Mouse (Mus musculus): ENCODE data around the gene Bud23. TPM values are rescaled to one million over a fixed set of nuclear protein-coding genes. Genes with fewer than 3 reads are reported as not detected.

Bud23 gene
- total RNA-seq, 1 experiment from 2014 or later, result 68.1 TPM

DNA sequence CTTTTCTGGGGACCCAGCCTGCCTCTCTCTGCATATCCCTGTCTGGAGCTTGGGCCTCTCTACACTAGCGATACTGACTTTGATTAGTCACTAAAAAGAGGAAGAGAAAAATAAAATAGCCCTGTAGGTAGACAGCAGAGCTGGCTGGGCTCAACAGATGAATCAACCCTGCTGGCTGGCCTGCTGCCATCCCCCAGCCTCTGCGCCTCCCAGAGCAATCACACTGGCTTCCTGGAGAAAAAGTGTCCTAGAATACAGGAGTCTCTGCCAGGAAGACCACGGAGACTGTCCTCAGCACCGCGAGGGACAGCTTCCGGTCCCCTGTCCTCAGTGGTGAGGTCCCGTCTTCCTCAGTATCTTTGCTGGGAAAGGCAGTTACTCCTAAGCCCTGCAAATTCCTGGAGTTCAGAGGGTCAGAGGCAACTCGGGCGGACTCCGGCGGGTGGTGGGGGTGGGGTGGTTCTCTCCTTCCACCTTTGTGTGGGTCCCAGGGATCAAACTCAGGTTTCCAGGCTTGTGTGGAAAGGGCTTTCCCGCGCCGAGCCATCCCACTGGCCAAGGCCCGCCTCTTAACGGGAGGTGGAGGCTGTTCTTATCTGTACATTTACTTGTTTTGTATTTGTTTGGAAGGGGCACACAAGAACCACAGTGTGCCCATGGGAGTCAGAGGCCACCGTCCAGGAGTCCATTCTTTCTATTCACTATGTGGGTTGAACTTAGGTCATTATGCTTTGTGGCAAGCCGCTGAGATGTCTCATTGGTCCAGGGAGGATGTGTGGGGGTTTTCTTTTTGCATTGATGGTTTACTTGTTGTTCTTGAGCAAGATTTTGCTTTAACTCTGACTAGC lies 35.5 kb downstream of the Bud23 start:
- ATAC-seq (ENCODE audit: extremely low read depth, insufficient number of reproducible peaks, low FRiP score, poor library complexity, severe bottlenecking), result no peak

DNA sequence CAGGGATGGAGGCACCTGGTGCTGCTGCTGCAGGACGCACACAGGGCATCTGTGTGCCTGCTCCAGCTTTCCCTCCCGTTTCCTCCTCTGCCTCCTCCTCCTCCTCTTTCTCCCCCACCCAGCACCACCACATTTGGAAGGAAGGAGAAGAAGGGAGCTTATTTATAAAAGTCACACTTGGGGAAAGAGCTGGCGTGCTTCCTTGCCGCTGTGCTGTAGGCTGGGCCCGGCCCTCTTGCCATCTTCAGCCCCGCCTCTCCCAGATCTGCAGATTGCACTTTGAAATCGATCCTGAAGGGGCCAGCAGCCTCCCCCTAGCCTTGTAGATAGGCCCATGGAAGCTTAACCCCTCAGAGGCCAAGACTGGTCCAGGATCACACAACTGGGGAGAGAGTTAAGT lies 38.9 kb downstream of the Bud23 start:
- ATAC-seq (ENCODE audit: extremely low read depth, insufficient number of reproducible peaks, low FRiP score, poor library complexity, severe bottlenecking), result no peak

DNA sequence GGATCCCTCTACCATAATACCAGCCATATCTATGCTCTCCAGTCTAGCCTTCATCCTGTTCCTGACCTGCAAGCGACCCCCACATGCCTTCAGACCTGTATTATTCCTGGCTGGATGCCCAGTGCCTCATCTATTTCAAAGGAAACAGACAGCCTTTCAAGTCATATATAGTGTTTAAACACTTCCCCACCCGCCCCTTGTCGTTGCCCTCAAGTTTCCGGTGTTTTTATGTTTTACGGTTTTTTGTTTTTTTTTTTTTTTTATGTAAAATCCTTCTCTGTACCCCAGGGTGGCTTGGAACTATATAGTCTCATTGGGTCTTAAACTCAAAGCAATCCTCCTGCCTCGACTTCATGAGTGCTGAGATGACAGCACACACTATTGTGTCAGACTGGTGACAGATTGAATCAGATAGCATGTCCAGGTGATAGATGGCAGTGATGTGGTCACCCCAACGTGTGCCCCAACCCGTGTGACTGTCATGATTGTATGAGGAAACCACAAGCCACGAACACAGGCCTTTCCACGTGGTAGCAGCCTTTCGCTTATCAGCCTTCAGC lies 40.0 kb downstream of the Bud23 start:
- no peak for ATAC-seq (ENCODE audit: extremely low read depth, insufficient number of reproducible peaks, low FRiP score, poor library complexity, severe bottlenecking)

GRCm38 (mm10) chr5:135023344-135024173 lies 41.2 kb downstream of the Bud23 start, which contains the start of gene Stx1a:
TSS of gene Stx1a (plus strand) at chr5:135023482.
- ATAC-seq (ENCODE audit: extremely low read depth, insufficient number of reproducible peaks, low FRiP score, poor library complexity, severe bottlenecking), result peak; percentile 34

GRCm38 (mm10) chr5:135021814-135022213 lies 42.9 kb downstream of the Bud23 start:
- ATAC-seq (ENCODE audit: extremely low read depth, insufficient number of reproducible peaks, low FRiP score, poor library complexity, severe bottlenecking), result no peak

DNA sequence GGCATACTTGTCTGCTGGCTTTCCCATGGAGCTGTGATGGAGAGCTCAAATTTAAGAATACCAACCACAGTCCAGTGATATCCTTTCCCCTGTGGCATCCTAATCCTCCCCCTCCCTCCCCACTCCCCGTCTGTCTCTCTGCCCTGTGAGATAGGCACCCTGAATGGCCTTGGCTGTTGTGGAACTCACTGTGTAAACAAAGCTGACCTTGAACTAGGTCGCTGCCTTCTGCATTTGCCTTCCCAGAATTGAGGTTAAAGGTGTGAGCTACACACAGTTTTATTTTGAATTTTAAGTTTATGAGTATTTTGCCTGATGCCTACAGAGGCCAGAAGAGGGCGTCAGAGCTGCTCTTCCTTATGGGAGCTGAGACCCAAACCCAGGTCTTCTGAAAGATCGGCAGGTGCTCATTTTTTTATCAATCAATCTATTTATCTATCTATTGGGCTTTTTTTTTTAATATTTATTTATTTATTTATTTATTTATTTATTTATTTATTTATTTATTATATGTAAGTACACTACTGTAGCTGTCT lies 48.5 kb downstream of the Bud23 start:
- ATAC-seq (ENCODE audit: extremely low read depth, insufficient number of reproducible peaks, low FRiP score, poor library complexity, severe bottlenecking), result no peak

DNA sequence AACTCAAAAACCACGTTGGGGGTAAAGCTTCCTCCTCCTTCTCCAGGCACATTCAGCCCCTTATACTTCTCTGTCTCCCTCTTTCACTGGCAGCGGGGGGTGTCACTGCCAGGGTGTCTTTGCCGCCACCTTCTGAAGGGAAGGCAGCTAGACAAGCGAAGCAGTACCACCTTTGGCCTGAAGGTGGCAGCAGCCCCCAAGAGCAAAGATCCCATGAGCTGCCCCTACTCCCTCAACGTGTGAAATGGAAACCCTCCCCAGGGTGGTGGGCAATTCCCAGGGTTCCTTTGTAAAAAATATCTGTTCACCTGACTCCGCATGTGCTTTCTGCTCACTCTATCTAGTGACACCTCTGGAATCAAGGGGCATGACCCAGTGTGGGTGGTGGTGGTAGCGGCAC lies 49.3 kb downstream of the Bud23 start:
- ATAC-seq (ENCODE audit: extremely low read depth, insufficient number of reproducible peaks, low FRiP score, poor library complexity, severe bottlenecking), result peak; percentile 77

DNA sequence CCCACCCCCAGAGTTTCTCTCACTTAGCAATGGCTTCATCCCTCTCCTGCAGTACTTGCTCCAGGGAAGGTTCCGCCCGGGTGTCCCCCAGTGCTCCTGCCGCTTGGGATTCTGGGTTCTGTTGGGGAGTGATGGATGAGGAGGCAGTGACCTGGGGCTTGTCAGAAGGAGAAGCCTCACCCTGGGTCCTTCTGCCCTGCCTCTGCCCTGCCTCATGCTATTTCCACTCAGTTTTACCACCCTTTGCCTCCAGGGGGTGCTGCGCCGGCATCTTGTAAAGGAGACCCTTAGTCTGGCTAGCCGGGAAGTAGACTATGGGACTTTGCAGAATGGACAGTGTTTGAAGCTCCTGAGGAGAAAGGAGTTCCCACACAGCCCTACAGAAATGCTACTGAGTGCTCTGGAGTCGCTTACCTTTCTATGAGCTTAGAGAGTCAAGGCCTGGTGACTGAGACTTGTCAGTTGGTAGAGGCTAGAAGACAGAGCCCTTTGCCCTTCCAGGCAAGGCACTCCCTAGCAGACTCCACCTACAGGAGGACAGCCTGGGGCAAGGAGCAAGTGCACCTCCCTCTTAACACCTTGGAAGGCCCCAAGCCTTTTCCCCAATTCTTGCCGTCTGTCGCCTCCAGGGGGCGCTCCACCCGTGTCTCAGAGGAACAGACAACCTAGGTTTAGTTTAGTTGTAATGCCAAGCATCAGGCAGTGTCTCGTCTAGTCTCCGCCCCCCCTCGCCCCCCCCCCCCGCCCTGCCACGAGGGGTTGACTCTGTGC lies 51.9 kb downstream of the Bud23 start:
- ATAC-seq (ENCODE audit: extremely low read depth, insufficient number of reproducible peaks, low FRiP score, poor library complexity, severe bottlenecking), result no peak

DNA sequence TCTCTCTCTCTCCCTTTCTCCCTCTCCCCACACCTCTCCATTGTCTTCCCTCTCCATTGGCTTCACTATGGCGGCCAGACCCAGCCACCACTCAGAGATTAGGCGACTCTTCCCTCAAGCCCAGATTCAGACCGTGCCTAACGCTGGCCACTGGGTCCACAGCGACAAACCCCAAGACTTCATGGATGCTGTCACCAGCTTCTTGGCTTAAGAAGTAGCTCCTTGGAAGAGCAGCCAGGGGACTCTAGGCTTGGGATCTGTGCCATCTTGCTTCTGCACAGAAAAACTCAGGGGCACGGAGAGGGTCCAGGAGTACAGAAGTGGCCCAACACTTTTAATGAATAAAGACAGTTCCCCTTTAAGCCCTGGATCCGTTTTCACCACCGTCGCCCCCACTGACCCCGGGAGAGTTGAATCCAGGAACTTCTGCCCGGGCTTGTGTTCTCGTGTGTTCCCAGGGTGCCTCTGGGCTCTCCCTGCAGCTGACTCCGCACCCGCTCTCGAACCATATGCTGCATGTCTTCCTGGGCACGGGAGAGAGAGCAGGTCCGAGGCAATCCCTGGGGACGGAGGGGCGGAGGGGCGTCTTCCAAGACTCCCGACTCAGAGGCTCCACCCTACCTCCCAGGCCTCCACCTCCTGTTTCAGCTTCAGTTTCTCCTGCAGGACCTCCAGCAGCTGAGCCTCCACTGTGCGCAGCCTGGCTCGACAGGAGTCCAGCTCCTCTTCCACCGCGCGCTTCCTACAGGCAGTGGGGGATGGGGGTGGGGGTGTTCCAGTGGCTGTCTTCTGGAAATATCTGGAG lies 52.7 kb downstream of the Bud23 start:
- no peak for ATAC-seq (ENCODE audit: extremely low read depth, insufficient number of reproducible peaks, low FRiP score, poor library complexity, severe bottlenecking)

GRCm38 (mm10) chr5:135010841-135011743 lies 53.7 kb downstream of the Bud23 start:
- ATAC-seq (ENCODE audit: extremely low read depth, insufficient number of reproducible peaks, low FRiP score, poor library complexity, severe bottlenecking), result no peak

- no peak for ATAC-seq (ENCODE audit: extremely low read depth, insufficient number of reproducible peaks, low FRiP score, poor library complexity, severe bottlenecking)
Observed at GRCm38 (mm10) chr5:135010320-135010709, 54.4 kb downstream of the Bud23 start.

- peak; percentile 40 for ATAC-seq (ENCODE audit: extremely low read depth, insufficient number of reproducible peaks, low FRiP score, poor library complexity, severe bottlenecking)
Observed at GRCm38 (mm10) chr5:135009590-135010319, 55.0 kb downstream of the Bud23 start.

DNA sequence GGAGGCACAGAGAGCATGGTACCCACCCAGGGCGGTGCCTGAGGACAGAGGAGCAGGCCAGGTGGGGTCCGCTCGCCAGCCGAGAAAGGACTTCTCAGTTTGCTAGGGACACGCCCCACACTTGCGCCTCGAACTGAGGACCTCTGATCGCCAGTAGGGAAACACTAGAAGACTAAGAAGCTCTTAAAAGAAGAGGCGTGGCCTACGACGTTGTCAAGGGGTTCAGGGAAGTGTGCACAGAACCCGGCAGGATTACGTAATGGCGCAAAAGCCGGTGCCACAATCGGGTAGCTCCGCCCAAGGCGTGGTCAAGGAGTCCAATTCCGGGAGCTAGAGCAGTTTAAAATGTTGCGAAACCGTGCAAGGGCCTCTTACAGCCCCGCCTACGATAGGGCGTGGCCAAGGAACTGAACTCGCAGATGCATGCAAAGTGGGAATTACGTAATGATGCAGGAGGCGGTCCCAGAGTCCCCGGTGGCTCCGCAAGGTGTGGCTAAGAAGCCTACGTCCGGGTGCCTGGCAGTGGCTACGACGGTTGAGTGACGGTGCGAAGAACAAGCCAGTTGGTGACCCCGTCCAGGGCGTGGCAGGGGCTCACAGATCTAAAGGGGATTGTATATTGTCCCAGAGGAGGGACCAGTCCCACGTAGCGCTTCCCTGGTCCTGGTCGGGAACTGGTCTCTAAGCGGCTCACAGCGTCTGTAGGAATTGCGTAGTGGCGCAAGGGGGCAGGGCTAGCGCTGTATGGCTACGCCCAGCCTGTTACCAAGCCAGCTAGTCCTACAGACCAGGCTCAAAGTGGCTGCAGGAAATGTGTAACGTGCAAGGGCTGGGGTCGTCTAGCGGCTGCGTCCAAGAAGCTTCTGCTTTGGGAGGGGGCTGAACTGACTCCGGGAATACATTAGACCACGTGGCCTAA lies 55.8 kb downstream of the Bud23 start, which contains the start of gene Abhd11:
TSS of gene Abhd11 (plus strand) at position 482 of the 919 bp plus-strand sequence.
- peak; percentile 76 for ATAC-seq (ENCODE audit: extremely low read depth, insufficient number of reproducible peaks, low FRiP score, poor library complexity, severe bottlenecking)

DNA sequence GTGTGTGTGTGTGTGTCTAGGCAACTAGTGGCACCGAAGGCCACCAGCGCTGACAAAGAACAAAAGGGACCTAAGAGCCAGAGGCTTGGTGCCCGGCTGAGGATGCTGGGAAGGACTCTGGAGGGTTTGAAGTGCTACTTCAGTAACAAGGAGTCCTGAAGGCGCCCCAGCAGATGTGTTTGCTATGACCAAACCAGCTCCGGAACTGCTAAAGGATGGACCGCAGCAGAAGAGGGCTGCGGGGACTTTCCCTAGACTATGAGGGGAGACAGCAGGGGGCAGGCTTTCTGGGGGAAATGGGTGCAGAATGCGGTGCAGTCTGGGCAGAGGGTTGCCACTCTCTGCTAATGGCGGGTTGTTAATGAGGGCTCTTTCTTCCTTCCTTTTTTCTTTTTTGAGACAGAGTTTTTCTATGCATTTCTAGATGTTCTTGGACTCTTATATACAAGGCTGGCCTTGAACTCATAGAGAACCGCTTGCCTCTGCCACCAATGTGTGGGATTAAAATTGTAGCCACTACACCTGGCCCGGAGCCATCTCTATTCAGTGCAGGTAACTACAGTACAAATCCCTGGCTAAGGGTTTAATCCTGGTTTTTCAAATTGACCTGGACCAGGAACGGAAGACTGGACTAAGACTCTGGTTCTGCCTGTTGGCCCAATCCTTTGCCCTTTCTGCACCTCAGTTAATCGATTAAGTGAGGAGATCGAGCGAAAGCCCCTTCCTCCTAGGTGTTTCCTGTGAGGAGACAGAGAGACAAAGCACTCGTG lies 56.8 kb downstream of the Bud23 start:
- no peak for ATAC-seq (ENCODE audit: extremely low read depth, insufficient number of reproducible peaks, low FRiP score, poor library complexity, severe bottlenecking)
